Mouse (Mus musculus) liver, adult 2 months (tissue): ENCODE data around the gene Kcnj15. TPM values are rescaled to one million over a fixed set of nuclear protein-coding genes. Genes with fewer than 3 reads are reported as not detected.
A peak's percentile ranks its signal among the peaks of the same experiment; 100 is the strongest.

ENCODE experiments used
- DNase-seq: peaks from one replicate; pipeline ENCODE4 v3.0.0-alpha.2; 2011; ENCODE audit warnings: low read depth, low spot score; ENCODE audit errors: extremely low read depth
- H3K27ac ChIP-seq: fragments of 200-500 bp; replicated peaks from 2 replicates; pipeline ENCODE4 v1.5.1; 2012; ENCODE audit warnings: low read depth, mild to moderate bottlenecking, control low read depth, inconsistent platforms, low read length; ENCODE audit not compliant: insufficient read depth
- H3K27me3 ChIP-seq: fragments of 200-500 bp; 2 replicates; pipeline ENCODE4 v1.6.1; 2012; ENCODE audit warnings: mild to moderate bottlenecking, moderate library complexity, low read length, inconsistent platforms; ENCODE audit not compliant: control insufficient read depth, insufficient read depth
- H3K36me3 ChIP-seq: fragments of 200-500 bp; 2 replicates; pipeline ENCODE4 v1.6.1; 2012; ENCODE audit warnings: low read length, inconsistent platforms; ENCODE audit not compliant: control insufficient read depth, insufficient read depth
- H3K4me1 ChIP-seq: fragments of 200-500 bp; 2 replicates; pipeline ENCODE4 v1.6.1; 2011; ENCODE audit warnings: low read length; ENCODE audit not compliant: control insufficient read depth, insufficient read depth
- H3K4me3 ChIP-seq: fragments of 200-500 bp; 2 replicates; pipeline ENCODE4 v1.5.1; 2011; ENCODE audit warnings: low read depth, mild to moderate bottlenecking, control low read depth, low read length, moderate library complexity; ENCODE audit not compliant: insufficient read depth
- H3K79me2 ChIP-seq: fragments of 200-500 bp; 2 replicates; pipeline ENCODE4 v1.6.1; 2012; ENCODE audit warnings: inconsistent platforms, mild to moderate bottlenecking, low read length, moderate library complexity; ENCODE audit not compliant: control insufficient read depth, insufficient read depth
- H3K9ac ChIP-seq: fragments of 200-500 bp; 2 replicates; pipeline ENCODE4 v1.6.1; 2012; ENCODE audit warnings: low read depth, mild to moderate bottlenecking, control low read depth, inconsistent platforms, low read length
- CTCF ChIP-seq: fragments of 200-500 bp; IDR thresholded peaks from 2 replicates; pipeline ENCODE4 v1.5.1; 2011; ENCODE audit warnings: low read depth, low read length, control low read depth
- POLR2A ChIP-seq: fragments of 200-500 bp; IDR thresholded peaks from 2 replicates; pipeline ENCODE4 v1.6.1; 2011; ENCODE audit warnings: low read length, control low read depth; ENCODE audit not compliant: insufficient read depth; ENCODE audit errors: extremely low read depth
- WGBS: fragments of 180-500 bp; shearing (Covaris S2); methylation state at CpG from one replicate; pipeline ENCODE4 v1.1.7; 2018; 5-methylcytosine and 5-hydroxymethylcytosine counted together
- polyA plus RNA-seq: library from polyadenylated mRNA; depleted of rRNA; stranded (reverse); fragments of >200 nt; gene quantifications from 2 replicates; pipeline ENCODE4 v1.2.3, GENCODE M21; 2012
- total RNA-seq: library from RNA; depleted of rRNA; stranded (reverse); fragments of >200 nt; gene quantifications from 2 replicates; pipeline ENCODE4 v1.2.3, GENCODE M21; 2014

Gene Kcnj15
- total and polyA plus RNA-seq, 2 experiments, result 0.06 to 0.18 TPM

DNA sequence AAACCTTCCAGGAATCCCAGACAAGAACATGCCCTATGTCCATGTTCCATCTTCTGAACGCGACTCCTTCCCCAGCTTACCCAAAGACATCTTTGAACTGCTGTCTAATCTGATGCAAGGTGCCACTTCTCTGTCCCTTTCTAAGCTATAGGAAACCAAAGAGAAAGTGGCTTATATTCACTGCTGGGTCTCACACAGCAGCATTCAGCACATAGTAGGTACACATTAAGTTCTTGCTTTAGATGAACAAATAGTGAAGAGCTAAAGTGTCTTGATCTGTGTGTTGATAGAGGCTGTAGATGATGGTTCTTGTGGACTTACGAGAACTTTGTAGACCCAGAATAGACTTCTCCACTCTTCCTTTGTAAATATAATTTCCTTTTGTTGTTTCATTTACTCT is 23.0 kb downstream of the Kcnj15 start:
- H3K27ac ChIP-seq, result no peak overlapping the region
- 94% methylated on average over 3 of the region's 3 CpGs for WGBS
- H3K79me2 ChIP-seq, result no peaks in the 10 kb centered on the region
- TF ChIP-seq POLR2A, result no peak
- no peak for TF ChIP-seq CTCF
- H3K4me3 ChIP-seq, result no peak overlapping the region
- H3K27me3 ChIP-seq, result no peaks in the 10 kb centered on the region
- H3K4me1 ChIP-seq, result no peaks in the 10 kb centered on the region
- no peak overlapping the region for H3K9ac ChIP-seq
- no peak for DNase-seq
- H3K36me3 ChIP-seq, result no peaks in the 10 kb centered on the region

DNA sequence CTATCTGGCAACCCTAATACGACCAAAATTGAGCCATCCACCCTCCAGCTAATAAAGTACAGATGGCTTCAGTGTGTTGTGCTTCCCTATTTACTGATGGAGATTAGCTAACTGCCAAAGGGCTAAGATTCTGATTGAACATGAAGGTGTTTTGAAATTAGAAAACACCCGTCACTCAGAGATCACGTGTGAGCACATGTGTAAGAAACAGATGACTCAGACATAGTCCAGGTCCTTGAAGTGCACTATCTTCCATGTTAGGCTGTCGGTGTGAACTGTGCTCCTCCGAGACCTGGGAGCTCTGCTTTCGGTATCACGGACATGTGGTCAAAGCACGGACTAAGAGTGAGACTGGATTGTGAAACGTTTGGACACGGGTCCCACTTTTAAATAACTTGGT is 26.0 kb downstream of the Kcnj15 start:
- H3K4me3 ChIP-seq, result no peak overlapping the region
- H3K79me2 ChIP-seq, result no peaks in the 10 kb centered on the region
- H3K9ac ChIP-seq, result no peak overlapping the region
- H3K36me3 ChIP-seq, result no peaks in the 10 kb centered on the region
- TF ChIP-seq POLR2A (no peak), CTCF (no peak)
- no peak for DNase-seq
- WGBS, result 82% methylated on average over 10 of the region's 10 CpGs
- no peak overlapping the region for H3K27ac ChIP-seq
- H3K4me1 ChIP-seq, result no peaks in the 10 kb centered on the region
- no peaks in the 10 kb centered on the region for H3K27me3 ChIP-seq

DNA sequence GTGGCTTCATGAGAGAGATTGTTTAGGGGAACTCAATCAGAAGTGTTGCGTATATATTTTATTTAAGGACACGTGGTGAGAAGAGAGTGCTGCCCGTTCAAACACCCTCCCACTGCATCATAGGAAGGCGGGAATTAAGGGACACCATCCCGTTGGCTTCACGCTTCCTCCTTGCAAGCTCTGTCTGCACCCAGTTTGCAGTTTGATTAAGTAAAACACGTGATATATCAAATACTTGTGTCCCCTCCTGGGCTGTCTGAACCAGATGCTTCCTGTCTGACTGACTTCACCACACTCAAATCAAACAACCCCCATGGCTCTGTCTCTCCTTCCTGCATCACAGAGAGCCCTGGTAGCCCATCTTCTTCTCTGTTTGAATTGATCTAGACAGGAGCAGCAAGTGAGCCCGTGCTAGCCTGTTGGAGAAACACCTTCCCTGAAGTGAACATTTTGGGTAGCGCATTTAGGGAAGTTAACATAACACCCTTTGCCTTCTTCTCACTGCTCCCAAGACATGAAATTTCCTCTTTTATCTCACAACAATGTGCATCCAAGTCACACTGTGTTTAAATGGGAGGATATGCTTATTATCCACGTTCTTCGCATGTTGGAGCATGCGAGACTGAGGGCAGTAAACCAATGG is 26.8 kb downstream of the Kcnj15 start:
- Histone ChIP-seq H3K4me1 (no peaks in the 10 kb centered on the region), H3K79me2 (no peaks in the 10 kb centered on the region), H3K4me3 (no peak overlapping the region), H3K9ac (no peak overlapping the region), H3K36me3 (no peaks in the 10 kb centered on the region), H3K27ac (no peak overlapping the region), H3K27me3 (no peaks in the 10 kb centered on the region)
- TF ChIP-seq CTCF (no peak), POLR2A (no peak)
- WGBS, result 69% methylated on average over 12 of the region's 12 CpGs
- DNase-seq, result no peak

DNA sequence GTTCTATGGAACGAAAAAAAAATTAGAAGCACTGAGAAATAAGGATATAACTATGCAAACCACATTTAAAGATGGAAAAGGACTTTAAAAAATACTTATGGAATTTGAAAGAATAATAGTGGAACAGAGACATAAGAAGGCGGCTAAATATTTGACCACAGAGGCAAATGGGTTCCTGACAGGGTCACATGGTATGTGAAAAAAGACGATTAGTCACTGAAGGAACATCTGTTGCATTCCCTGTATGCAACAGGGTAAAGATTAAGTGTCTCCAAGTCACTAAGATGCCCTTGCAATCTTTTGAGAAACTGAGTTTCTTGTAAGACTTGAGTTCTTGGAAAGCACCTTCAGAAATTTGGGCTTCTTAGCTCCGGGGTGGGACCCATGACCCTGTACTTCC is 27.7 kb downstream of the Kcnj15 start:
- H3K4me1 ChIP-seq, result 0 out of 2 replicates have a peak, but pooled peaks cover 1% of the 10 kb centered on the region
- WGBS, result 85% methylated on average over 4 of the region's 4 CpGs
- DNase-seq, result no peak
- H3K27ac ChIP-seq, result no peak overlapping the region
- H3K36me3 ChIP-seq, result no peaks in the 10 kb centered on the region
- H3K9ac ChIP-seq, result no peak overlapping the region
- H3K27me3 ChIP-seq, result no peaks in the 10 kb centered on the region
- H3K4me3 ChIP-seq, result no peak overlapping the region
- TF ChIP-seq CTCF, result no peak
- TF ChIP-seq POLR2A, result no peak
- H3K79me2 ChIP-seq, result no peaks in the 10 kb centered on the region

DNA sequence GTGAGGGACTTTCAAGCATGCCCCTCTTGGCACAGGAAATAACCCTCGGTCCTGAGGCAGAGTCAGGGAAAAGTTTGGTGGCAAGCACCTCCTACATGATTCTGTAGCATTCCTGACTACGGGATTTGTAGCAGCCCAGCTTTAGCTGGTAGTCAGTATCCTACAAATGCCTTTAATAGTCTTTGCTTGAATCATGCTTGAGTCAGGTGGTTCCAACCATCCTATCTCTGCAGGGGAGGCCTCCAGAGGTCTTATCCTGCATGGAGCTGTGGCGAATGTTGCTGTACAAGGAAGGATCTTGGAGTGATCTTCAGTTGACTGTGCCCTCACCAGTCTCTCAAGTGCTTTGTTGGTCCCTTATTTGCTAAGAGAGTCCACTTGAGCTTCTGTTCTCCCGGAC is 28.4 kb downstream of the Kcnj15 start:
- no peak for DNase-seq
- Histone ChIP-seq H3K27ac (no peak overlapping the region), H3K4me1 (0 out of 2 replicates have a peak, but pooled peaks cover 1% of the 10 kb centered on the region), H3K27me3 (peaks cover 2% of the 10 kb centered on the region; the same call in 1 of the 2 replicates), H3K9ac (no peak overlapping the region), H3K79me2 (no peaks in the 10 kb centered on the region), H3K36me3 (no peaks in the 10 kb centered on the region), H3K4me3 (no peak overlapping the region)
- no peak for TF ChIP-seq POLR2A
- no peak for TF ChIP-seq CTCF
- WGBS, result 88% methylated on average over 4 of the region's 4 CpGs

DNA sequence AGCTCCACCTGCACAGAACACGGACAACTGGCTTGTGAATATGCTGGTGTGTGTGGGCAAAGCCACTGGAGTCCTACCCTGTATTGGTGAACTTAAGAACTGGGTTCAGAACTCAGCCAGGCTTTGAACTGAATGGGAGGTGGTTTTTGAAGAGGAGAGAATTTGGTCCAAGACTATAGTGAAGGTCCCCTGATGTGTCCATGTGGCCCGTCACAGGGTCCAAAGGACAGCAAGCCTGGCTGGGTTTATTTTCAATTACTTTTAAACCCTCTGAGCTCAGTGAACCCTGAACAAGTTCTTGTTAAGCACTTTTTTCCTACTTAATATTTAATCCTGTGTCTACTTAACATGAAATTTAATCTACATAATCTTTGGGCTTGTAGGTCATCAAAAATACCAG is 30.3 kb downstream of the Kcnj15 start:
- no peak overlapping the region for H3K9ac ChIP-seq
- WGBS, result 84% methylated on average over 2 of the region's 2 CpGs
- H3K36me3 ChIP-seq, result no peaks in the 10 kb centered on the region
- peak; percentile 18 for DNase-seq
- H3K4me3 ChIP-seq, result no peak overlapping the region
- H3K79me2 ChIP-seq, result no peaks in the 10 kb centered on the region
- 0 out of 2 replicates have a peak, but pooled peaks cover 1% of the 10 kb centered on the region for H3K4me1 ChIP-seq
- H3K27me3 ChIP-seq, result peaks cover 2% of the 10 kb centered on the region; the same call in 1 of the 2 replicates
- TF ChIP-seq CTCF (no peak), POLR2A (no peak)
- no peak overlapping the region for H3K27ac ChIP-seq
